Mouse (Mus musculus) adrenal gland (tissue): ENCODE data around the gene Taf1d.

ENCODE experiments used
- intact Hi-C: fragments of 180-260 bp; cut with DNase I; formaldehyde crosslinking; loops from one replicate; pipeline ENCODE4 v1.15.1; 2025
- long read RNA-seq, 2 experiments: library from polyadenylated mRNA; unstranded; transcript quantifications; one replicate each; pipeline ENCODE4 v2.0.0; 2020; ENCODE audit warnings: borderline replicate concordance in 1 of 2; ENCODE audit not compliant: insufficient replicate concordance in 1 of 2

Gene Taf1d
- long read RNA-seq, experiment 1, partial matches to known transcripts, result 6 of 8 reads
- long read RNA-seq, experiment 1, other reads (novel, unspliced or antisense), result 0 of 8 reads
- long read RNA-seq, experiment 2, partial matches to known transcripts, result 9 of 13 reads
- long read RNA-seq, experiment 2, other reads (novel, unspliced or antisense), result 1 of 13 reads

DNA sequence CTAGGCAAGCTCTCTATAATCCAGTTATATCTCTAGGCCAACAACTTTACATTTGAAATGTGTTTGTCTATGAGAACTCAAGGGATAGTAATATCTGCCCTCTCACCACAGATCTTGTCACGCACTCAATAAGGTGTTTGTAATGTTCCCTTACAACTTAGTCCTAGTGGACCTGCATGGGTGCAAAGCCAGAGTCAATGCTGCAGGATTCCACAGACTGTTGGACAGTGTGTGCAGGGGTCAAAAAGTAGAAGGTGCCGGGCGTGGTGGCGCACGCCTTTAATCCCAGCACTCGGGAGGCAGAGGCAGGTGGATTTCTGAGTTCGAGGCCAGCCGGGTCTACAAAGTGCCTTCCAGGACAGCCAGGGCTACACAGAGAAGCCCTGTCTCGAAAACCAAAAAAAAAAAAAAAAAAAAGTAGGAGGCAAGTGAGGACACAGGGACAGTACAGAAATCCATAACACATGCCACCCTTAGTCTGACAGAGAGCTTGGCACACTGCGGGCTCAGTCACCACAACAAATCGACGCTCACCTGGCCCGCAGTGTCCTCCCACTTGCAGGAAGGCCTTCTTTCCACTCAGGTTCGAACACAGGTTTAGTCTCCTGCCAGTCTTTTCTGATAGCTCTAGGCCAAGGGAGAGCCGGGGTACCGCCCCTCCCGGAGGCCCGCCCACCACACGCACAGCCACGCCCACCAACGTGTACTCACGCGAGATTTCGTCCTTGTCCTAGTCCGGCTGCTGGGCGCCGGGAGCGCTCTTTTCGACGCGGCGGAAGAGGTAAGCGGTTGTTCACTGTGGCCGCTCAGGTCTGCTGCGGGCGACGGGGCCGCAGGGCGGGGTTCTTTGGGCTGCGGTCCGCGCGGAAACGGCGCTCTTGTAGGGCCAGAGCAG, at the start of gene Taf1d:
TSS of gene Taf1d (plus strand) at position 712 of the 895 bp plus-strand sequence.
- intact Hi-C loops, result loop anchor here (5.0 to 10.0 kb wide), 2 partner anchors 52 to 521 kb away; partner anchors contain the start of genes Ankrd49, Cep295 and Mre11a

DNA sequence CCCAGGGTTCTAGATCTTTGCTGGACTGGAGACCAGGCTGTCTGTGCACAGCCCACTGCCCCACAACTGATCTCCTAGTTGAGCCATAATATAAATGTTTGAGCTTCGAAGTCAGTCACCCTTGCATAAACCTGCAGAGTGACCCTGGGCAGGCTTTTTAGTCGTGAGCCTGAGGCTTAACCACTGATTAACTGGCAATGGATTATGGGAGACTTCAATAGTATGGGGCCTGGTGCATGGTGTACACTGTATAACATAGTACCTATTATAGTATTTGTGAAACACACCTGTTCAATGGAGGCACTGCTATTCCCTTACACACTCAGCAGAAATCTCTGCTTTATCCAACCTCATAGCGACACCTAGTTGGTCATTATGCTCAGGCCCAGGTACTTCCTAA, 49.8 kb upstream of the Taf1d start:
- intact Hi-C loops, result no loop called here

DNA sequence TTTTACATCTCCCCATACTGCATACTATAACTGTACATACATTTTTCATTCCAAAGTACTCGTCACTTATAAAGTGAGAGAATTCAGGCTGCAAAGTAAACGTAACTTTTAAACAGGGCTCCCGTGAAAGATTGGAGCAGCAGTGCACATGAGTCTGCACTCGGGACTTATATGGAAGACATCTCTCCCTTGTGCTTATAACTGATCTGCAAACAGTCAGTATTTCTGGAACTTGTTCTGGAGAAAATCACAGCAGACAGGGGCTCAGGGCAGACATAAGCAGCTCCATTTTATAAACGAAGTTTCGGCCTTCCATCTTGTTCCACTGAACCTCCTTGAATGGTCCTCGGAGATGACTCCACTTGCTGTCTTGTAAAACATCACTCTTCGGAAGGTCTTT, 44.0 kb upstream of the Taf1d start:
- intact Hi-C loops, result no loop called here

DNA sequence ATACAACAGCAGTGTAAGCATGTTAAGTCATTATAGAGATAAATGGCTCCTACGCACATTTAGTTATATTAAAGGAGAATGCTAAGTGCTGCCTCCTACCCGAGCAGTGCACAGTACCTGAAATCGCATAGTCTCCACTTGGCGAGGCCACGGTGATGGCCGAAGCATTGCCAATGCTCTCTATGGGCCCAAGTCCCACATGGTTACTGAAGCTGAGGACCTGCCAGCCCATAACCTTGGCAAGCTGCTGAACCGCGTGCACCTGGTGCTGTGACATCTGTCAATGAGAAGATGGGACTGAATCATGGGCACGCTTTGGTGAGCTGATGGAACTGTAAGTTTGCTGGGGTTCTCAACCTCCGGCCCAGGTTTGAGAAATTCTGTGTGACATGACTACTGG, 42.5 kb upstream of the Taf1d start:
- intact Hi-C loops, result no loop called here

DNA sequence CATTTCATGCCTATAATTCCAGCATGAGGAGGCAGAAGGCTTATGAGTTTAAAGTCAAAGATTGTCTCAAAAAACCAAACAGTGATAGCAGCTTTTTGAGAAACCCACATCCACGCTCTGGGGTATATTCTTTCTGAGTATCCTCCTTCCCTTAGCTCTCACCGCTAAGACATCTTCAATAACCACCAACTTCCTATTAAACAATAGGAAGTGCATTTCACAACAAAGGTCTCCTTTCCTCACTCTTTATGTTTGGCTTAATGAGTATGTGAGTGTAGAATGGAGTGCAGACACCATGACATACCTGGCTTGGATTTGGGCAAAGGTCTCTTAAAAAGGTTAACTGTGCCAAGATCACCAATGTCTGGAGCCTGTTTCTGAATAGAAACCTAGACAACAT, 32.0 kb upstream of the Taf1d start:
- intact Hi-C loops, result loop anchor here (5.0 kb wide), 1 partner anchor 48 kb away; no protein-coding TSS in a partner anchor

DNA sequence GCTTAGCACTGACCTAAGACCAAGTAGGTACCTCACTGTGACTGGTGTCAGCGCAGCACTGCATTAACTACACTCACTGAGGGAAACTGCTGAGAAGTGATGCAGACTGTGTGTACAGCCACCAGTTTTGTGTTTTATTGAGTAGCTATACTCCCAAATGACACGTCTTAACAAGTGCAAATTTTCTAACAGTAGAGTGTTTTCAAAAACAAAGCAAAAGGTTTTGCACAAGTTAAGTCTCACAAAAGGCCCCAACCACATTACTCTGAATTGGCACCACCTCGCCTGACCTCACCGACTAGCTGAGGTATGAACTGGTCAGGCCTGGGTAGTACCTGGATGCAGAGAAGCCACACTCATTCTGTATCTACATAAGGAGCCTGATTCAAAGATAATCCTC, 29.2 kb upstream of the Taf1d start:
- intact Hi-C loops, result no loop called here

DNA sequence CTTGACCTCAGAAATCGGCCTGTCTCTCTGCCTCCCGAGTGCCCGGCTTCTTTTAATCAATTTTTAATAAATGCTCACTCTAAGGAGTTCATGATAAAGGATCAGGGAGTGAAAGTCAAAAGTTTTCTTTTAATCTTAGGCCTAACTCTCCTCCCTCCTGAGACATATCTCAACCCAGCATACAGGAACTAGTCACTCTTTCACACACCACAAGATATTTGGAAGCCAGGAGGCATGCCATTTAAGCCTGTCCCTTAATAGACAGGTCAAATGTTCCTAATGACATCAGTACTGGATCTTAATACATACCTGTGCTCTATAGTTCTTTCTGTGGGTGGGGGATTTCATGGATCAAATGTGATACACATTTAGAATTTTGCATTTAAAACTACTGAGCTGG, 27.7 kb upstream of the Taf1d start:
- intact Hi-C loops, result no loop called here

DNA sequence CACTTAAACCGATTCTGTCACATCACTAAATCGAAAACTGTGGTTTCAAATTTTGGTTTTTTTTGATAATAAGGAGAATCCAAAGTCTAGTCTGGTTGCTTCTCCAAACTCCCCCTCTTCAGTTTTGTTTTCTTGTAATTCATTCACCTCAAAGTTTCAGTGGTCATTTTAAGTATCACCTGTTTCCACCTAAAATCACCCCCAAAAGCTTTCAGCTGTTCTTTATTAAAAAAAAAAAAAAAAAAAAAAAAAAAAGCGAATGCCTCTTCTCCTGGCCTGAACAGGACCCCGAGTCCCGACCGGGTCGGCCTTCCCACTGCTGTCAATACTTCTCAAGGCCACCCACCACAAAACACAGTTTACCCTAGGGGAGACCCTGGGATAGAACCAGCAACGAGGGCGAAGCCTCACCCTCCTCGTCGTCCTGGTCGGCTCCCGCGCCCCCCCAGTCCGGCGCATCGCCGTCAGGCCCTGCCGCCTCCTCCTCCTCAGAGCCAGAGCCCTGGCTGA, 26.8 kb upstream of the Taf1d start:
- intact Hi-C loops, result no loop called here

DNA sequence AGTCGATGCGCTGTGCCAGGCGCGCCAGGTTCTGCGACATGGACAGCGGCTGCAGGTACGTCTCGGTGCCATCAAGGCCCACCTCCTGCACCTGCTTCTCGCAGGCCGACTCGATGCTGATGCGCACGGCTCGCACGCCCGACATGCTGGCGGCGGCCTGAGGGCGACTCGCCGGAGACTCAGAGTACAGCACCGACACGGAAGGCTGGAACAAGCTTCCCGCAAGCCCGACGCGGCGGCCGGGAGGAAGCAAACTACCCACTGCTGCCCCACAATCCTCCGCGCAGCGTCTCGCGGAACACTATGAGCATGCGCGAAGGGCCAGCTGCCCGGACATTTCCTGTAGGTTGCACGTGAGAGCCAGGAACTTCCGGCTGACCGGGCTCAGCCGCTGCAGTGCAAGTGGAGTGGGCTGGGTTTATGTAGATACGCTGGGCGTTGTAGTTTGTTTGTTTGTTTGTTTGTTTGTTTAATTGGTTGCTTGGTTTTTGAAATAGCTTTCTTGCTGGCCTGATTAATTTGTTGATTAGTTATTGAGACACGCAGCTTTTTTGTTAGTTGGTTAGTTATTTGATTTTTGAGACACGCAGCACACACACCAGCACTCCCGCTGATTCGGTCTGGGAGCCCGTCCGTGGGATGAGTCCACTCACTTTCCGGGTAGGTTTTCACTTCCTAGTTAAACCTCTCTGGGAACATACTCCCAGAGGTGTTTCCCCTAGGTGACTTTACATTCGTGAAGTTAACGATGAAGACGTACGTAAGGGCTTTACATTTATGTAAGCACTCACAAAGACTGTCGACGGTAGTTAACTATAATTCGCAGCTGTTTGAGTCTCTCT, 26.1 kb upstream of the Taf1d start, which contains the start of gene Med17:
TSS of gene Med17 (minus strand) at position 283 of the 842 bp plus-strand sequence.
- intact Hi-C loops, result no loop called here

DNA sequence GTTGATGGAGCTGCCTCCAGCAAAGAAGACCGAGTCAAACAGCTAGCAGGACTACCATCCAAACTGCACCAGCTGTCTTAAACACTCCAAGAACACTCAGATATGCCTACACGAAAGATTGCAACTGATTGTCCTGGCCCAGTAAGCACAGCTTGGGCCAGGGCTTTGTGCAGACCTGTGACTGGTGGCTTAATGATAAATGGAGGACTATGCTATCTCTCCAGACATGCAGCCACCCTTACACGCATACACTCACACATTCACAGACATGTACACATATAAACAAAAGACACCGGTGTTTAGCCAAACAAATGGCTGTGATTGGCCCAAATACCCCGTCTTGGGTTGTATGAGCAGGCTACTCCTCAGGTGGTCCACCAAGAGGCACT, 25.5 kb upstream of the Taf1d start:
- intact Hi-C loops, result no loop called here

DNA sequence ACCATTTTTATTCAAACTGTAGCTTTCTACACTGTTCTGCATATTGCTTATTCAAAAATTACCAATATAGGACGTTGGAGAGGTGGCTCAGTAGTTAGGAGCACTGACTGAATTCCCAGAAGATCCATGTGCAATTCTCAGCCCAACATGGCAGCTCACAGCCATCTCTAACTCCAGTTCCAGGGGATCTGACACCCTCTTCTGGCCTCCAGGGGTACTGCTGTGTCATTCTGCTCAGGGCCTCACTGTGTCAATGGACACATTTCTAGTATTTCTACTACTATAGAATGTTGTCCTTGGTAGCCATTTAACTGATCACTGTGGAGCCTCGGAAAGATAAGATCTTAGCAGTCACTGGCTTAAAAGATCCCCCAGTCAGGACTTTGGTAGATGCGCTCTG, 20.6 kb upstream of the Taf1d start:
- intact Hi-C loops, result no loop called here

DNA sequence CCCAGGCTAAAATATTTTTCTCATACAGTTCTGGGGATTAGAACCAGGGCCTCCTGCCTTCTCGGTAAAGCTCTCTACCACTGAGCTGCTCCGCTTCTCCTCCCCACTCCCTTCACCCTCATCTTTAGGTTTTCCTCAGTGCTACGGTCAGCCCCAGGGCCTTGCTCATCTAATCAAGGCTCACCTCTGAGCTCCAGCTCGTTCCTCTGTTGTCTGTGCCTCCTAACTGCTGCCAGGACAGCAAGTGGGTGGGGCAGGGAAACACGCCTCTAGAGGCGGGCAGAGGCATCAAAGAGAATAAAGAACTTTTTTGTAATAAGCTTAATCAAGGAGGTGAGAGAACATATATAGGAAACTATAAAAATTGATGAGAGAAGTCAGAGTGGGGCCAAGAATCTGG, 18.2 kb upstream of the Taf1d start:
- intact Hi-C loops, result no loop called here

DNA sequence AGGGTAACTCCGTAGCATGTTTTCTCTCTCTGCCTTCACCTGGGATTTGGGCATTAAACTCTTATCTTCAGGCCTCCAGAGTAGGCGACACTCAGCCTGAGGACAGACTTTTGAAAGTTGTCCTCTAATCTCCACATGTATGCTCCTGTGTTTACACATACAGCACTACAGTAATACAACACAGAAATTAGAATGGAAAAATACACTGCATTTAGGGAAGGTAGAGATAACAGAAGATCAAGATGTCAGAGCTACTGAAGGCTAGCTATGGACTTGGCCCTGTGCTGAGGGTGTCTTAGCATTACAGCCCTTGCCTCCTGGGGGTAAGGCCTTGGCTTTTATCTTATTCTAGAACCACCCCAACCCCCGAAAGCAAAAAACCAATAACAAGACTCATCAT, 17.6 kb upstream of the Taf1d start:
- intact Hi-C loops, result no loop called here

DNA sequence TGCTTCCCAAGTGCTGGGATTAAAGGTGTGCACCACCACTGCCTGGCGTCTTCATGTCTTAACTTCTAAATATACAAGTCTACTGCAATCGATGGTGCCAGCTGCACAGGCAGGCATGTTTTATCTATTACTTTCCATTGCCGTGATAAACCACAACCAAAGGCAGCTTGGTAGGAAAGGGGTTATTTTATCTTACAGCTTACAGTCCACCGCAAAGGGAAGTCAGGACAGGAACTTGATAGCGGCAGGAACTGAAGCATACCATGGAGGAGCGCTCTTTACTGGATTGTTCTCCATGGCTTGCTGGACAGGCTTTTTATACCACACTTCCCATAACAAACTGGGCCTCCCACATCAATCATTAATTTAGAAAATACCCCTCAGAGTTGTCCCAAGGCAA, 16.8 kb upstream of the Taf1d start:
- intact Hi-C loops, result no loop called here

DNA sequence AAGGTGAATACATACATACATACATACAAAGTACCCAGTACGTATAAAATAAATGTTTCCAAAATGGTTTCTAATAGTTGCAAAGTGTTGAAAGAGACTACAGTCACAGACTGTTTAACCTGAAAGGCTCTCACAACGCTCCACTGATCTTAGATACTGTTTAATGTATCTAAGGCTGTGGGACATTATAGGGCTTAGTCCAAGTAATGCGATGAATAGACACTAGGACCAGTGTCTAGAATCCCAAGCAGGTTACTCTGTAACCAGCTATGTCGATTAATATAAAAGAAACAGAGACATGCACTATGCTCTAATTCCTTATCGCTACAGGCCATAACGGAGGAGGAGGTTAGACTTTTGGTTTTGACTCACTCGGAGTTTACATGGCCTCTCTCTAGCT, 8.9 kb upstream of the Taf1d start:
- intact Hi-C loops, result no loop called here

DNA sequence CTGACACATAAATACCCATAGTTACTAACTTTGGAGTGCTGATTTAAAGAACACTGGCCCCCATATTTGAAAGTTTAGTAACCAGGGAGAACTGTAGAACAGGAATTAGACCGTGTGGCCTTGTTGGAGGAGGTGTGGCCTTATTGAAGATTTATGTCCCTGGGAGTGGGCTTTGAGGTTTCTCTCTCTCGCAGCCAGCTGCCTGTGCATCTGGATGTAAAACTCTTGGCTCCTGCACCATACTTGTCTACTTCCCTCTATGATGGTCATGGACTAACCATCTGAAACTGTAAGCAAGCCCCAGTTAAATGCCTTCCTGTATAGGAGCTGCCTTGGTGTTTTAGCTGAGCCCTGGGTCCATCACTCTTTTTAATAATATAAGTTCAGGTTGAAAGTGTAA, 7.6 kb upstream of the Taf1d start:
- intact Hi-C loops, result no loop called here

DNA sequence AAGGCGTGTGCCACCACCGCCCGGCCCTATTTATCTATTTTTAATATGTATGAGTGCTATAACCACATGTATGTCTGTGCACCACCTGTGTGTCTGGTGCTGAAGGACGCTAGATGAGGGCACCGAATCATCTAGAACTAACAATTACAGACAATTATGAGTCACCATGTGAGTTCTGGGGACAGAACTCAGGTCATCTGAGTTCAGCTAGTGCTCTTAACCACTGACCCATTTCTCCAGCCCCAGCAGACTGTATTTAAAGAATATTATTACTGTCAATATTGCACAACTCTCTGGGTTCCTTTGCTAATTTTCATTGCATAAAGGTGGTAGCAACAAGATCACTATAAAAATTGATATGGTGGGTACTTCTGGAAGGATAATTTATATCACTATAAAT, 6.0 kb upstream of the Taf1d start:
- intact Hi-C loops, result loop anchor here (10.0 kb wide), 1 partner anchor 515 kb away; the partner anchor contains the start of genes Ankrd49 and Mre11a

DNA sequence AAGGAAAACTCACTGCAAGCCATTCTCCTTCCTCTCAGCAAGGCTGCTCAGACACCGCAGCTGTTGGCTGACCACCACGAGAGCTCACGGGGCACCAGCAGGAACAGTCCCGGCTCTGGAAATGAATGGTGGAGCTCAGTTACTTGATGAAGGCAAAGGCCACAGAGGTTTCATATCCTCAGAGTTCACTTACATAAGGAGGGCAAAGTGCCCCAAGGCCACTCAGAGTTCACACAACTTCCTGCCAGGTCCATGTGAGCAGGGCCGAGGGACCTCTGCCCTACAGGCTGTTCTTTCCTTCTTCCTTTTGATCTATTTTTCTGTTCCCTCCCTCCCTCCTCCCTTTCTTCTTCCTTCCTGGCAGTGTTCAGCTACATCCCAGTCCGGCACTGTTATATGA, 4.6 kb upstream of the Taf1d start:
- intact Hi-C loops, result loop anchor here (10.0 kb wide), 1 partner anchor 517 kb away; the partner anchor contains the start of genes Ankrd49 and Mre11a

DNA sequence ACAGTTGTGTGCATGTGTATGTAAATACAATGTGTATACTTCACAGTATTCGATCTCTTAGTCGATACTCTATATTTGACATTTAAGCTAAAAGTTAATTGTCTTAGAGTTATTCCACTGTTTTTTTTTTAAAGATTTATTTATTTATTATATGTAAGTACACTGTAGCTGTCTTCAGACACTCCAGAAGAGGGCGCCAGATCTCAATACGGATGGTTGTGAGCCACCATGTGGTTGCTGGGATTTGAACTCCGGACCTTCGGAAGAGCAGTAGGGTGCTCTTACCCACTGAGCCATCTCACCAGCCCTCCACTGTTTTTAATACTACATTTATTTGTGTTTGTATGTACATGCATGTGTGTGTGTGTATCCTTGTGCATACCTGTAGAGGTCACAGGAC, 4.0 kb upstream of the Taf1d start:
- intact Hi-C loops, result loop anchor here (10.0 kb wide), 1 partner anchor 517 kb away; the partner anchor contains the start of genes Ankrd49 and Mre11a

DNA sequence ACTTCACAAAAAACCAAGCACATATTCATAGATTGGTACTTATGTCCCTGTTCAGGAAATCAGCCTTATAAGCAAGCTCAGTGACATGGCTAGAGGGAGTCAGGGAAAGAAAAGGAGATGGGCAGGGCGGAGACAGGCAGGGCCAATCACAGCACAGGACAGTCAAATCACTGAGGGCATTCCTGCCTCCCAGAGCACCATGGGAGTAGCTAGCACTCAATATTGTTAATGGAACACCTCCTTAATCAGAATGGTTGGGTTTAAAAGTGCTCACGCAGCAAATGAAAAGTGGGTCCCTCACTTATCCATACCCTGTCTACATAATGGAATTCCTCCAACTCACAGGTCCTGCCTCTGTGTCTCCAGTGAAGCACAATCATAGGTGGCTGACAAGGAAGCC, 3.1 kb upstream of the Taf1d start:
- intact Hi-C loops, result loop anchor here (10.0 kb wide), 1 partner anchor 518 kb away; the partner anchor contains the start of genes Ankrd49 and Mre11a
